Mouse (Mus musculus) liver, embryonic 12.5 days (tissue): ENCODE measurements at regions not wholly inside any gene's neighbourhood (a gene's known extent, or its start where the extent isn't known, plus 50 kb on each side); places are given as distances from the start of the nearest gene placed in this dataset.

Source experiments
- ATAC-seq: fragments of 200-750 bp; cut with Nextera tagmentation; 2 replicates; pipeline ENCODE4 v1.8.0; 2017; ENCODE audit warnings: moderate number of reproducible peaks, mild to moderate bottlenecking, moderate library complexity
- H3K27ac ChIP-seq: fragments of 300-500 bp; sonication (generic); 2 replicates; pipeline ENCODE4 v1.5.1; 2016; ENCODE audit warnings: mild to moderate bottlenecking
- H3K27me3 ChIP-seq: fragments of 300-500 bp; sonication (generic); replicated peaks from 2 replicates; pipeline ENCODE4 v1.6.1; 2016; ENCODE audit warnings: mild to moderate bottlenecking, moderate library complexity
- H3K36me3 ChIP-seq: fragments of 300-500 bp; sonication (generic); 2 replicates; pipeline ENCODE4 v1.6.1; 2016; ENCODE audit warnings: mild to moderate bottlenecking, moderate library complexity
- H3K4me1 ChIP-seq: fragments of 300-500 bp; sonication (generic); 2 replicates; pipeline ENCODE4 v1.6.1; 2016
- H3K4me2 ChIP-seq: fragments of 300-500 bp; sonication (generic); 2 replicates; pipeline ENCODE4 v1.6.1; 2016; ENCODE audit warnings: mild to moderate bottlenecking, moderate library complexity
- H3K4me3 ChIP-seq: fragments of 300-500 bp; sonication (generic); 2 replicates; pipeline ENCODE4 v1.5.1; 2016; ENCODE audit warnings: mild to moderate bottlenecking, moderate library complexity
- H3K9ac ChIP-seq: fragments of 300-500 bp; sonication (generic); 2 replicates; pipeline ENCODE4 v1.6.1; 2016; ENCODE audit warnings: mild to moderate bottlenecking, moderate library complexity
- H3K9me3 ChIP-seq: fragments of 300-500 bp; sonication (generic); replicated peaks from 2 replicates; pipeline ENCODE4 v1.6.1; 2016; ENCODE audit warnings: mild to moderate bottlenecking, moderate library complexity
- WGBS: fragments of 180-500 bp; shearing (Covaris S2); methylation state at CpG from one replicate; pipeline ENCODE4 v1.1.7; 2016; ENCODE audit not compliant: insufficient replicate concordance; 5-methylcytosine and 5-hydroxymethylcytosine counted together

GRCm38 (mm10) chr9:27453476-27453875 lies 56.9 kb downstream of the Spata19 start:
- H3K36me3 ChIP-seq: no peaks in the 10 kb centered on the region
- ATAC-seq: no peak
- no peaks in the 10 kb centered on the region for H3K4me1 ChIP-seq
- WGBS: 64% methylated on average over 2 of the region's 2 CpGs
- no peak overlapping the region for H3K9ac ChIP-seq
- H3K4me3 ChIP-seq: no peak overlapping the region
- no peaks in the 10 kb centered on the region for H3K27me3 ChIP-seq
- no peak overlapping the region for H3K4me2 ChIP-seq
- H3K9me3 ChIP-seq: no peaks in the 10 kb centered on the region
- H3K27ac ChIP-seq: no peak overlapping the region

GRCm38 (mm10) chr9:27453924-27454652 lies 57.5 kb downstream of the Spata19 start:
- Histone ChIP-seq H3K4me3 (no peak overlapping the region), H3K4me1 (no peaks in the 10 kb centered on the region), H3K4me2 (no peak overlapping the region), H3K36me3 (no peaks in the 10 kb centered on the region), H3K9me3 (no peaks in the 10 kb centered on the region), H3K9ac (no peak overlapping the region), H3K27me3 (no peaks in the 10 kb centered on the region), H3K27ac (no peak overlapping the region)
- no peak for ATAC-seq
- WGBS: 54% methylated on average over 10 of the region's 10 CpGs

GRCm38 (mm10) chr9:27458335-27459040 lies 61.9 kb downstream of the Spata19 start:
- WGBS: 43% methylated on average over 3 of the region's 3 CpGs

GRCm38 (mm10) chr9:27461029-27461428 lies 64.4 kb downstream of the Spata19 start:
- Histone ChIP-seq H3K27me3 (no peaks in the 10 kb centered on the region), H3K4me2 (no peak overlapping the region), H3K4me3 (no peak overlapping the region), H3K9ac (no peak overlapping the region), H3K27ac (no peak overlapping the region), H3K36me3 (no peaks in the 10 kb centered on the region), H3K9me3 (no peaks in the 10 kb centered on the region), H3K4me1 (no peaks in the 10 kb centered on the region)
- WGBS: 23% methylated on average over 8 of the region's 8 CpGs
- no peak for ATAC-seq

More at GRCm38 (mm10) chr9:27458335-27459040, 61.9 kb downstream of the Spata19 start:
- Histone ChIP-seq H3K36me3 (no peaks in the 10 kb centered on the region), H3K9ac (no peak overlapping the region), H3K27ac (no peak overlapping the region), H3K9me3 (no peaks in the 10 kb centered on the region), H3K4me2 (no peak overlapping the region), H3K4me3 (no peak overlapping the region), H3K4me1 (no peaks in the 10 kb centered on the region), H3K27me3 (no peaks in the 10 kb centered on the region)
- ATAC-seq: no peak

GRCm38 (mm10) chr9:27464006-27464405 lies 67.4 kb downstream of the Spata19 start:
- Histone ChIP-seq H3K4me3 (no peak overlapping the region), H3K36me3 (no peaks in the 10 kb centered on the region), H3K4me1 (no peaks in the 10 kb centered on the region), H3K27me3 (no peaks in the 10 kb centered on the region), H3K27ac (no peak overlapping the region), H3K4me2 (no peak overlapping the region), H3K9me3 (no peaks in the 10 kb centered on the region), H3K9ac (no peak overlapping the region)
- WGBS: 63% methylated on average over 1 of the region's 1 CpGs
- ATAC-seq: no peak

GRCm38 (mm10) chr9:27475468-27475867 lies 78.9 kb downstream of the Spata19 start:
- Histone ChIP-seq H3K27ac (no peak overlapping the region), H3K4me2 (no peak overlapping the region), H3K4me1 (no peaks in the 10 kb centered on the region), H3K4me3 (no peak overlapping the region), H3K27me3 (no peaks in the 10 kb centered on the region), H3K9ac (no peak overlapping the region), H3K36me3 (no peaks in the 10 kb centered on the region), H3K9me3 (no peaks in the 10 kb centered on the region)
- 74% methylated on average over 10 of the region's 10 CpGs for WGBS
- ATAC-seq: no peak

GRCm38 (mm10) chr9:27476636-27477035 lies 80.0 kb downstream of the Spata19 start:
- H3K9ac ChIP-seq: no peak overlapping the region
- H3K36me3 ChIP-seq: no peaks in the 10 kb centered on the region
- 70% methylated on average over 5 of the region's 5 CpGs for WGBS
- H3K27me3 ChIP-seq: no peaks in the 10 kb centered on the region
- ATAC-seq: no peak
- no peaks in the 10 kb centered on the region for H3K4me1 ChIP-seq
- H3K4me3 ChIP-seq: no peak overlapping the region
- no peak overlapping the region for H3K27ac ChIP-seq
- no peaks in the 10 kb centered on the region for H3K9me3 ChIP-seq
- H3K4me2 ChIP-seq: no peak overlapping the region

GRCm38 (mm10) chr9:27477079-27477687 lies 80.6 kb downstream of the Spata19 start:
- no peak for ATAC-seq
- Histone ChIP-seq H3K27me3 (no peaks in the 10 kb centered on the region), H3K36me3 (no peaks in the 10 kb centered on the region), H3K27ac (no peak overlapping the region), H3K9me3 (no peaks in the 10 kb centered on the region), H3K4me2 (no peak overlapping the region), H3K4me3 (no peak overlapping the region), H3K4me1 (no peaks in the 10 kb centered on the region), H3K9ac (no peak overlapping the region)
- WGBS: 58% methylated on average over 4 of the region's 4 CpGs

GRCm38 (mm10) chr9:27478346-27478745 lies 81.7 kb downstream of the Spata19 start:
- H3K4me2 ChIP-seq: no peak overlapping the region
- no peaks in the 10 kb centered on the region for H3K4me1 ChIP-seq
- H3K9me3 ChIP-seq: no peaks in the 10 kb centered on the region
- H3K36me3 ChIP-seq: no peaks in the 10 kb centered on the region
- no peak overlapping the region for H3K27ac ChIP-seq
- no peak overlapping the region for H3K9ac ChIP-seq
- no peak for ATAC-seq
- no peak overlapping the region for H3K4me3 ChIP-seq
- H3K27me3 ChIP-seq: no peaks in the 10 kb centered on the region
- 80% methylated on average over 3 of the region's 3 CpGs for WGBS

- WGBS: 56% methylated on average over 6 of the region's 6 CpGs
- H3K4me1 ChIP-seq: no peaks in the 10 kb centered on the region
- ATAC-seq: no peak
These were observed 105.2 kb downstream of the Spata19 start for GRCm38 (mm10) chr9:27501816-27502215.

GRCm38 (mm10) chr9:27509157-27509556 lies 112.6 kb downstream of the Spata19 start:
- H3K9me3 ChIP-seq: no peaks in the 10 kb centered on the region
- no peak for ATAC-seq
- WGBS: 69% methylated on average over 5 of the region's 5 CpGs
- H3K9ac ChIP-seq: no peak overlapping the region
- no peaks in the 10 kb centered on the region for H3K27me3 ChIP-seq
- H3K27ac ChIP-seq: no peak overlapping the region
- H3K4me3 ChIP-seq: no peak overlapping the region
- no peak overlapping the region for H3K4me2 ChIP-seq
- no peaks in the 10 kb centered on the region for H3K36me3 ChIP-seq
- no peaks in the 10 kb centered on the region for H3K4me1 ChIP-seq

More at GRCm38 (mm10) chr9:27501816-27502215, 105.2 kb downstream of the Spata19 start:
- H3K4me3 ChIP-seq: no peak overlapping the region
- no peak overlapping the region for H3K27ac ChIP-seq
- H3K27me3 ChIP-seq: no peaks in the 10 kb centered on the region
- H3K4me2 ChIP-seq: no peak overlapping the region
- H3K36me3 ChIP-seq: no peaks in the 10 kb centered on the region
- H3K9me3 ChIP-seq: no peaks in the 10 kb centered on the region
- no peak overlapping the region for H3K9ac ChIP-seq

- no peak overlapping the region for H3K27ac ChIP-seq
These were observed 113.1 kb downstream of the Spata19 start for GRCm38 (mm10) chr9:27509711-27510110.

More at GRCm38 (mm10) chr9:27509711-27510110, 113.1 kb downstream of the Spata19 start:
- WGBS: 73% methylated on average over 9 of the region's 9 CpGs
- Histone ChIP-seq H3K36me3 (no peaks in the 10 kb centered on the region), H3K4me3 (no peak overlapping the region), H3K9me3 (no peaks in the 10 kb centered on the region), H3K9ac (no peak overlapping the region), H3K4me1 (no peaks in the 10 kb centered on the region), H3K4me2 (no peak overlapping the region), H3K27me3 (no peaks in the 10 kb centered on the region)
- ATAC-seq: no peak
